Mouse (Mus musculus) Patski (cell line): ENCODE measurements around the gene Hipk2. TPM values are rescaled to one million over a fixed set of nuclear protein-coding genes. Genes with fewer than 3 reads are reported as not detected.
A peak's percentile ranks its signal among the peaks of the same experiment; 100 is the strongest.

Experiments
- ATAC-seq: fragments of 100-300 bp; one replicate; pipeline ENCODE4 v1.8.0; 2021
- CTCF ChIA-PET: fragments of 350-600 bp; sonication (Branson Sonifier 250); formaldehyde crosslinking; loops from one replicate; lab custom pipeline; 2022; ENCODE audit warnings: inconsistent platforms; lab: Charles Lee
- POLR2A ChIA-PET: fragments of 350-600 bp; sonication (Branson Sonifier 250); formaldehyde crosslinking; loops from one replicate; lab custom pipeline; 2022; ENCODE audit warnings: antibody characterized with exemption, inconsistent platforms; lab: Charles Lee
- DNase-seq: peaks from one replicate; pipeline ENCODE4 v3.0.0-alpha.2; 2011; ENCODE audit warnings: low read depth, low spot score
- H3K27me3 ChIP-seq: fragments of 371-371 bp; one replicate; pipeline ENCODE4 v1.5.1; 2021
- CTCF ChIP-seq: fragments of 100-300 bp; IDR thresholded peaks from one replicate; pipeline ENCODE4 v1.5.1; 2021
- in situ Hi-C: fragments of 300-500 bp; cut with MboI; formaldehyde crosslinking; loops from 3 replicates; pipeline ENCODE4 v1.11.1; 2018; ENCODE audit warnings: low pct_unique_long_range_greater_than_20kb, mixed read lengths
- polyA plus RNA-seq: library from polyadenylated mRNA; unstranded; gene quantifications from one replicate; pipeline ENCODE4 v1.2.3, GENCODE M21; 2021

The Hipk2 gene
- polyA plus RNA-seq, 1 experiment from 2014 or later: 28.2 TPM

DNA sequence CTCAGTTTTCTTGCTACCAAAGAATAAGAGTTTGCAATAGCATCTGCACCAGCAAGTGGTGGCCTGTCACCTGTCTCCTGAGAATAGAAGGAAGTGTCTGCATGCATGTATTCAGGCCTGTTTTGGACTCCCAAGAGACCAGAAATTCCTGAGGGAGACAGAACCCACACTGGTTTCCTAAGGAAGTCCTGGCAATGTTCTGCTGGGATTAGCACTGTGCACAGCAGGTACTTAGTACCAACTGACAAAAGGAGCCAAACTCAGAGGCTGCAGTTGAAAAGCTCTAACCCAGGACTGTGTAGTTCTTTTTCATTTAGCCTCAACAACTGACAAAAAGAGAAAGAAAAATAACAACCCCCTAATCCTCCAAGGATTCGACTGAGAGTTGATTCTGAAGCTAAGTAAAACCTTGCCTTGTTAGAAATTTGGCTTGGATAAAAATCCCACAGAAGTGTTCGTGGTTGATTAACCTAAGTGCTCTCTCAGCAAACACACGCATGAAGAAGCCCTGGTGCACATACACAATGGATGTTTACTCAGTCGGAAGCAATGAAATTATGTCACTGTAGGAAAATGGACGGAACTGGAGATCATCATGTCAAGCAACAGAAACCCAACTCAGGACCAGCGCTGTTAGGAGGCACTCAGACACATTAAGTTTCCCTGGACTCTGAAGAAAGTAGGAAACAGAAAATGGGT is 115.9 kb downstream of the Hipk2 start:
- DNase-seq (peak; percentile 39), ATAC-seq (peak; percentile 35)
- CTCF ChIA-PET: no interaction called here
- in situ Hi-C loops: no loop called here
- TF ChIP-seq CTCF: no peak
- no peaks in the 10 kb centered on the region for H3K27me3 ChIP-seq
- POLR2A ChIA-PET: no interaction called here

- H3K27me3 ChIP-seq: no peaks in the 10 kb centered on the region
- no peak for TF ChIP-seq CTCF
- CTCF ChIA-PET: no interaction called here
- ATAC-seq (no peak), DNase-seq (no peak)
- POLR2A ChIA-PET: no interaction called here
- in situ Hi-C loops: no loop called here
Observed at GRCm38 (mm10) chr6:38759186-38759585, 116.8 kb downstream of the Hipk2 start.

GRCm38 (mm10) chr6:38757597-38757996 is 118.4 kb downstream of the Hipk2 start:
- in situ Hi-C loops: no loop called here
- no peaks in the 10 kb centered on the region for H3K27me3 ChIP-seq
- no peak for DNase-seq
- CTCF ChIA-PET: interaction anchor here (0.5 to 1.6 kb wide), 5 partner anchors 21 to 116 kb away, joined by 3 to 6 read pairs (median 3); no protein-coding TSS in a partner anchor
- no peak for ATAC-seq
- TF ChIP-seq CTCF: no peak
- POLR2A ChIA-PET: no interaction called here

DNA sequence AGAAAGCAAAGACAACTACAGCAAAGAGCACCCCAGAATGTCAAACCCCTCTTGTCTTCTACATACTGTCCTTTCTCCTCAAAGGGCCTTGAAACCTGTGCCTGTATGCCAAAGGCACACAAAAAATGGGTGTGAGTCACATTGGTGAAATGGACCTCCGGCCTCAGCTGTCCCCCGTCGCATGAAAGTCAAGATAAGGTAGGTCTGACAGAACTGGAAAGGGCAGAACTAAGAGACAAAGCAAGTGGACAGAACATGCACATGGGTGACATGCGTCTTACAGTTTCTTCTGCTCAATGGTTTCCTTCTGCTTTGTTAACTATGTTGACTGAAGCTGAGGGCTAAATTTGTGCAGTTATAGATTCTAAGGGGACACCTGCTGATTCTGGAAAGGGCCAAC is 119.0 kb downstream of the Hipk2 start:
- no peaks in the 10 kb centered on the region for H3K27me3 ChIP-seq
- ChIA-PET POLR2A (interaction anchor here (1.6 kb wide), 1 partner anchor 8 kb away, joined by 3 read pairs; no protein-coding TSS in a partner anchor), CTCF (interaction anchor here (1.0 to 1.6 kb wide), 2 partner anchors 21 to 100 kb away, joined by 3 to 6 read pairs; no protein-coding TSS in a partner anchor)
- in situ Hi-C loops: no loop called here
- ATAC-seq (no peak), DNase-seq (no peak)
- no peak for TF ChIP-seq CTCF

DNA sequence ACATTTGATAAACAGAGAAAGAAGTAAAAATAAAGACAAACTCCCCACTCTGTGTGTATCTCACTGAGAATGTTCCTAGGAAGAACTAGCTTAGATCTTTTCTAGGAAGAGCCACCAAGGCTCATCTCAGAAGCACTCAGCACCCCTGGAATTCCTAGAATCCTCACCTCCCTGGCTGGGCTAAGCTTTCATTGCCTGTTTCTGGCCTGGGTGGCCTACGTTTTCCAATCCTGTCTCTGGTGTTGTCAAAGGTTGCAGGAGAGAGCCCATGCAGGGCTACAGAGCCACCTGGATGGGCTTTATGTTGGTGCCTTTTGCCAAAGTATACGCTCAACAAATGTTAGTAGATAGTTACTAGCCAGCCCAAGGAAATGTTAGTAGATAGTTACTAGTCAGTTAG is 120.0 kb downstream of the Hipk2 start:
- ChIA-PET CTCF (interaction anchor here (0.8 to 1.5 kb wide), 2 partner anchors 17 to 20 kb away, joined by 3 read pairs; no protein-coding TSS in a partner anchor), POLR2A (interaction anchor here (1.6 kb wide), 1 partner anchor 9 kb away, joined by 3 read pairs; no protein-coding TSS in a partner anchor)
- ATAC-seq (no peak), DNase-seq (no peak)
- TF ChIP-seq CTCF: no peak
- no peaks in the 10 kb centered on the region for H3K27me3 ChIP-seq
- in situ Hi-C loops: no loop called here

- ChIA-PET POLR2A (no interaction called here), CTCF (interaction anchor here (0.6 to 1.5 kb wide), 3 partner anchors 18 to 237 kb away, joined by 3 read pairs; no protein-coding TSS in a partner anchor)
- H3K27me3 ChIP-seq: no peaks in the 10 kb centered on the region
- TF ChIP-seq CTCF: no peak
- in situ Hi-C loops: no loop called here
- no peak for DNase-seq
- ATAC-seq: no peak
Observed at GRCm38 (mm10) chr6:38755188-38755587, 120.8 kb downstream of the Hipk2 start.

GRCm38 (mm10) chr6:38753729-38754128 is 122.2 kb downstream of the Hipk2 start:
- in situ Hi-C loops: no loop called here
- H3K27me3 ChIP-seq: no peaks in the 10 kb centered on the region
- ChIA-PET POLR2A (no interaction called here), CTCF (interaction anchor here (1.1 to 1.5 kb wide), 3 partner anchors 12 to 42 kb away, joined by 3 to 6 read pairs (median 4); no protein-coding TSS in a partner anchor)
- no peak for DNase-seq
- ATAC-seq: no peak
- TF ChIP-seq CTCF: no peak

DNA sequence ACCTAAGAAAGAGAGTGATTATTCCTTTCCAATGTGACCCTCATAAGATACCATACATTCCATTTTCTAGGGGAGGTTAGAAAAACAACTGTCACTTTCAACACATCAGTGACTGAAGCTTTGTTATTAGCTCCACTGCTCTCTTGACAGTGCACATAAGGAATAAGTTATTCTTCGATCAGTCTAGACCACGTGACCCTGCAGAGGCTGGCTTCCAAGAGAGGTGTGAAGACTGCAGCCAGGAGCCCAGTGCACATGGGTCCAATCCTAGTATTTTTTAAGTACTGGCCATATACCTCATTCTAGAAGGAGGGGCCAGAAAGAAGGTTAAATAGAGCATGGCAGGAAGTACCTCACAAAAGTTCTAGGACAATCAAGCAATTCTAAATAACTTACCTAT is 122.9 kb downstream of the Hipk2 start:
- ChIA-PET CTCF (interaction anchor here (1.1 to 1.5 kb wide), 3 partner anchors 16 to 43 kb away, joined by 3 to 6 read pairs (median 4); no protein-coding TSS in a partner anchor), POLR2A (no interaction called here)
- TF ChIP-seq CTCF: no peak
- no peak for ATAC-seq
- no peak for DNase-seq
- in situ Hi-C loops: no loop called here
- no peaks in the 10 kb centered on the region for H3K27me3 ChIP-seq

- in situ Hi-C loops: no loop called here
- H3K27me3 ChIP-seq: no peaks in the 10 kb centered on the region
- no peak for DNase-seq
- ChIA-PET CTCF (interaction anchor here (0.6 to 1.1 kb wide), 3 partner anchors 16 to 43 kb away, joined by 3 to 4 read pairs (median 3); no protein-coding TSS in a partner anchor), POLR2A (interaction anchor here (0.6 kb wide), 1 partner anchor 20 kb away, joined by 5 read pairs; no protein-coding TSS in a partner anchor)
- peak; percentile 17 for TF ChIP-seq CTCF
- no peak for ATAC-seq
Observed at GRCm38 (mm10) chr6:38752495-38752894, 123.5 kb downstream of the Hipk2 start.

DNA sequence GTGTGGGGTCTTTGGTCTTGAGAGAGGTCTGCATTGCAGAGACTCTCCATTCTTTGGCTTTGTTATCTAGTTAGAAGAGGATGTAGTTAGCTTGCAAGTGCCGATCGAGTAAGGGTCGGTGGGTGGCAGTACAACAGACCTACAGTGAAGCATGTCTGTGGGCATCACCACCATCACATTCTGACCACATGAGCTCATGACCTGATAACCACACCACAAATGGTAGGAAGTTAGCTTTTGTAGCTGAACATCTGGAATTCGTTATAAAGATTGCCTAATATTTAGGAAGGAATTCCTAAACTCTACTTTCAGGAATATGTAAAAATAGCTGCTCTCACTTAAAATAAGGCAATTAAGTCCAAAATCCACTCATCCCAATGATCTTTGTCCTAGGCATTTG is 127.9 kb downstream of the Hipk2 start:
- TF ChIP-seq CTCF: no peak
- no peak for DNase-seq
- POLR2A ChIA-PET: no interaction called here
- no peak for ATAC-seq
- in situ Hi-C loops: no loop called here
- CTCF ChIA-PET: interaction anchor here (1.4 to 2.3 kb wide), 3 partner anchors 9 to 14 kb away, joined by 3 to 11 read pairs (median 7); no protein-coding TSS in a partner anchor
- H3K27me3 ChIP-seq: no peaks in the 10 kb centered on the region

DNA sequence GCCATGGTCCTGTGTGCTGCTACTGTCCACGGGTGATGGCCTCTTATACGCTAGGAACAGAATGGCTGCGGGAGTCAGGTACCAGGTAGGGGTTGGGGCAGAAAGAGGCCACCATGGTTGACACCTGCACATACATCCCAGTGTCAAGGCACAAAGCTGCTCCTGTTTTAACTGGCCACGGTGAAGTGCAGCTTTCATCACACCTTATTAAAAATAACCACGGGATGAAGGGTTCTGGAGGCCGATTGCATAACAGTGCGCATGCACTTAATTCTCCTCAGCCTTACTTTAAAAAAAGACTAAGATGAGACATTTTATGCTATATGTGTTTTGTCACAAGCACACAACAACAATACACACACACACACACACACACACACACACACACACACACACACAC is 132.6 kb downstream of the Hipk2 start:
- in situ Hi-C loops: no loop called here
- DNase-seq (no peak), ATAC-seq (no peak)
- ChIA-PET CTCF (interaction anchor here (1.4 kb wide), 1 partner anchor 46 kb away, joined by 3 read pairs; no protein-coding TSS in a partner anchor), POLR2A (no interaction called here)
- no peak for TF ChIP-seq CTCF
- no peaks in the 10 kb centered on the region for H3K27me3 ChIP-seq
